Mouse (Mus musculus): Measurements from ENCODE around the gene Cps1.

Gene Cps1

DNA sequence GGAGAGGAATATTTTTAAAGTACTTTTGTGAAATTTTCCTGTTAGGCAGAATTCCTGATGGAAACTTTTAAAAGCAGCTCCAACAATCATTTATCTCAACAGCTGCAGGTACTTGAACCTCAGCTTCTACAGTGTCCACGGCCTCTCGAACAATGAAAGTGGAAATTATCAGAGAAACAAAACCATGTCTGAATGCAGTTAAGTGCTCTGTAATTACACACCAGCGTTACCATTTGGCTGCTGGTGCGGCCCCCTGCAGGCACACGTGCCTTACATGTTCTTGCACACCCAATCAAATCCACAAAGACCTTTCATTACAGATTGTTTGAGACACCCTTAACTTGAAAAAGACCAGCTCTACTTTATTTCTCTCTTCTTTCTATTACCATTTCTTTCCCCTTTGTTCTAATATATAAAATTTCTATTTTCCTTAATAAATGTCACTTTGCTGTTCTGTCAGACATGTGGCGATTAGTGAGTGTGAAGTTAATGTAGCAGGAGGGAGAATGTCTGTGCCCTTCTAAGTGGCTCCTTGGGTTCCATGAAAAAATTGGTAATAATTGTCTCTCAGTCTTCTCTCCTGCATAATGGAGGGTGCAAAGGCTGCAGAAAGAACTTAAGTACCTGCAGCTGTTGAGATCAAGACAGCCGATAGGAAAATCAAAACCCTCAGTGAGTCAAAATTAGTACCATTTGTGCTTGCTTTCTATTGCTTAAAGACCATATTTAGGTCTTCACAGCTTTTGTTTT, 112.8 kb downstream of the Cps1 start:
- DNase-seq, result no peak

DNA sequence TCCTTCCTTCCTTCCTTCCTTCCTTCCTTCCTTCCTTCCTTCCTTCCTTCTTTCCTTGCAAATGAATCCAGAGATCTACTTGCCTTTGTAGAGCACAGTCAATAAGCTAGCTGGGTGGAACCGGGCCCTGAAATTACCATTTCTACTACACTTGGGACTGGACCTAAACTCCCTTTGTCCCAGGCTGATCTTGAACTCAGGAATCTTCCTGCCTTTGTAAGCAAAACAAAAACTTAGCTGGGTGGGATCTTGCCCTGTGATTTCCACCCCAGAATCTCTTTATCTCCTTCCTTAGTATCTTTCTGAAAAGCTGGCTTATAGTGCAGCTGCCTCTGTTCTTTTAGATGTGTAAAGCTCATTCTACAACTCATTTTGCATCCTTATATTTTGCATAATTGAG, 115.6 kb downstream of the Cps1 start:
- no peak for DNase-seq

DNA sequence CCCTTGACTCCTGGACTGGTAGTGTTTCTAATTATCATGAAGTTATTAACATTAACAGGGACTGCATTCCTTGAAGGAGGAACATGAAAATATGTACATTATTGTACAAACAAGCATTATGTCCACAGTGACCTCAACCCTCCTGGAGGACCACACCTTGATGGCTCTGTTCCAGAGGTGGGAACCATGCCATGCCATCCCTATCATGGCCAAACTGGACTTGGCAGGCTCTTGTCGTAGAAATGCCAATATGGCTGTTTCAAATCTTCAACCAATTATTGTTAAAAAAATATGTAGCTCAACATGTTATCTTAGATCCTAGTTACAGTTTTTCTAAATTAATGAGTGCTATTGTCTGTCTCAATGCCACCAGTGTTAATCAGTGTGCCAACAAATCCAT, 116.1 kb downstream of the Cps1 start:
- no peak for DNase-seq

GRCm38 (mm10) chr1:67265222-67265621, 142.4 kb downstream of the Cps1 start:
- no peak for DNase-seq

GRCm38 (mm10) chr1:67267972-67268371, 145.1 kb downstream of the Cps1 start:
- no peak for DNase-seq

GRCm38 (mm10) chr1:67268450-67268849, 145.6 kb downstream of the Cps1 start:
- no peak for DNase-seq

DNA sequence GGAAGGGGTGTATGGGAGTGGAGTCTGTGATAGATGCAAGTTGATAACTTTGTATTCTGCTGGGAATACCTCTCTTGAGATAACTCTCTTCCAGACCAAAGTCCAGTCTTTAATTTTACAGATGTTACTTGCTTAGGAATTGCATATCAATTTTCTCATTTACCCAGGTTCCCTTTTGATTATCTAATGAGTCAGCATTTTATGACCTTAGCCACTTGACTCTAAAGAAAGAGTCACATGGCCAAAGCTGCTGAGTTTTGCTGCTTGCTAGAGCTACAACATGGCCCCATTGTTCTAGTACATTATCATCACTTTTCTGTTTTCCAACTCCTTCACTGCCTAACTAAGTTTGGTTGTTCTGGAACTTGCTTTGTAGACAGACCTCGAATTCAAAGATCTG, 153.4 kb downstream of the Cps1 start:
- DNase-seq, result no peak
